Mouse (Mus musculus) lung, postnatal 0 days (tissue): ENCODE results near the gene Selenoi. TPM values are rescaled to one million over a fixed set of nuclear protein-coding genes. Genes with fewer than 3 reads are reported as not detected.

Source experiments
- ATAC-seq: fragments of 200-750 bp; cut with Nextera tagmentation; 2 replicates; pipeline ENCODE4 v1.8.0; 2017; ENCODE audit warnings: moderate library complexity
- DNase-seq: peaks from one replicate; pipeline ENCODE4 v3.0.0-alpha.2; 2016; ENCODE audit warnings: low spot score
- H3K27ac ChIP-seq: fragments of 300-500 bp; sonication (generic); 2 replicates; pipeline ENCODE4 v1.5.1; 2014; ENCODE audit warnings: antibody characterized with exemption, mild to moderate bottlenecking, low read length, mixed read lengths
- H3K27me3 ChIP-seq: fragments of 300-500 bp; sonication (generic); replicated peaks from 2 replicates; pipeline ENCODE4 v1.6.1; 2014; ENCODE audit warnings: low read length, mixed read lengths; ENCODE audit not compliant: insufficient read depth
- H3K36me3 ChIP-seq: fragments of 300-500 bp; sonication (generic); 2 replicates; pipeline ENCODE4 v1.6.1; 2014; ENCODE audit warnings: low read length, mixed read lengths; ENCODE audit not compliant: insufficient read depth
- H3K4me1 ChIP-seq: fragments of 300-500 bp; sonication (generic); 2 replicates; pipeline ENCODE4 v1.6.1; 2014; ENCODE audit warnings: antibody characterized with exemption, low read depth, low read length, mixed read lengths; ENCODE audit not compliant: insufficient read depth
- H3K4me2 ChIP-seq: fragments of 300-500 bp; sonication (generic); replicated peaks from 2 replicates; pipeline ENCODE4 v1.6.1; 2014; ENCODE audit warnings: low read depth, mild to moderate bottlenecking, low read length, moderate library complexity, mixed read lengths
- H3K4me3 ChIP-seq: fragments of 300-500 bp; sonication (generic); 2 replicates; pipeline ENCODE4 v1.5.1; 2014; ENCODE audit warnings: low read depth, low read length
- H3K9ac ChIP-seq: fragments of 300-500 bp; sonication (generic); replicated peaks from 2 replicates; pipeline ENCODE4 v1.6.1; 2014; ENCODE audit warnings: low read depth, mild to moderate bottlenecking
- H3K9me3 ChIP-seq: fragments of 300-500 bp; sonication (generic); 2 replicates; pipeline ENCODE4 v1.6.1; 2016; ENCODE audit warnings: low read length, mixed read lengths
- CTCF ChIP-seq: IDR thresholded peaks from 2 replicates; pipeline ENCODE4 v1.5.1; 2016; ENCODE audit warnings: antibody characterized with exemption, mild to moderate bottlenecking
- EP300 ChIP-seq: IDR thresholded peaks from 2 replicates; pipeline ENCODE4 v1.6.1; 2016; ENCODE audit warnings: antibody characterized with exemption, mild to moderate bottlenecking, control low read depth
- WGBS: fragments of 180-500 bp; shearing (Covaris S2); extraction: QIAGEN DNeasy Blood & Tissue Kit; methylation state at CpG from one replicate; pipeline ENCODE4 v1.1.7; 2014; 5-methylcytosine and 5-hydroxymethylcytosine counted together
- polyA plus RNA-seq: library from polyadenylated mRNA; unstranded; fragments of >200 nt; fragmentation: Nextera tagmentation; extraction: Ambion mirVana; gene quantifications from 2 replicates; pipeline ENCODE4 v1.2.1, GENCODE M21; 2015

Gene Selenoi
- polyA plus RNA-seq, 1 experiment from 2014 or later = 9.4 TPM

- H3K27ac ChIP-seq = no peak overlapping the region
- H3K36me3 ChIP-seq = no peaks in the 10 kb centered on the region
- H3K27me3 ChIP-seq = no peaks in the 10 kb centered on the region
- H3K4me2 ChIP-seq = no peak overlapping the region
- H3K4me1 ChIP-seq = no peaks in the 10 kb centered on the region
- H3K4me3 ChIP-seq = no peak overlapping the region
- H3K9ac ChIP-seq = no peak overlapping the region
- no peaks in the 10 kb centered on the region for H3K9me3 ChIP-seq
- 86% methylated on average over 2 of the region's 2 CpGs for WGBS
- TF ChIP-seq CTCF = no peak
- TF ChIP-seq EP300 = no peak
- DNase-seq (no peak), ATAC-seq (no peak)
Observed at GRCm38 (mm10) chr5:30276361-30276760, 44.0 kb downstream of the Selenoi start.

DNA sequence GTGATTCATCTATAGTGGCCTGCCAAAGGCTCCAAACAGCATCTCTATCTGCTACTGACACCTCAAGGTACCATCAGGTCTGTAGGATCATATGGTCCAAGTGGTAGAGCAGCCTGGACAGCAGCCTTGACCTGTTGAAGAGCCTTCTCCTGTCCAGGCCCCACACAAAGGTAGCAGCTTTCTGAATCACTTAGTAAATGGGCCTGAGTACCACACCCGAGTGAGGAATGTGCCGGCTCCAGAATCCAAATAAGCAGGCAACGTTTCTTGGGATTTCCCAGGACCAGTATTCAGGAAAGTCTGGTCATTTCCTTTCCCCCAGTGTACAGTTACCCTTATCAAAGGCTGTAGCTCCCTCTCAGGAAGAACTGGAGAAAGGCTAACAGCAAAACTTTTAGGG lies 46.6 kb downstream of the Selenoi start:
- Histone ChIP-seq H3K27me3 (no peaks in the 10 kb centered on the region), H3K36me3 (no peaks in the 10 kb centered on the region), H3K4me2 (no peak overlapping the region), H3K27ac (no peak overlapping the region), H3K9ac (no peak overlapping the region), H3K9me3 (no peaks in the 10 kb centered on the region), H3K4me1 (no peaks in the 10 kb centered on the region), H3K4me3 (no peak overlapping the region)
- no peak for TF ChIP-seq CTCF
- no peak for TF ChIP-seq EP300
- DNase-seq = no peak
- 48% methylated on average over 3 of the region's 3 CpGs for WGBS
- no peak for ATAC-seq

DNA sequence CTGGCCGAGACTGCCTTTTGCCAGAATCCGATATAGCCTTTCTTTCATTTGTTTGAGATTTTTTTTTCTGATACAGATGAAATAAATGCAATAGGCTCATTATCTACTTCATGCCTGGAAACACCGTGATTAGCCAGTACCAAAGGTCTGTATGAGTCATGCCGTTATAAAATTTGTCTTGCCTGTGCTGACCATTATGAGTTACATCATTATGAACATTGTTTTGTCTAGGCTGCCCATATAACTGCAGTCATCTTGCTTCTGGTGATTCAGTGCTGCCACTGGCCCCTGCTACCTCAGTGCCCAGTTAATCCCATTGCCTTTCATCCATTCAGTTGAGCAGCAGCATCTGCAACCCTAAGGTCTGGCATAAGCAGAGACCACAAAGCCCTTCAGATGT lies 47.1 kb downstream of the Selenoi start:
- ATAC-seq = no peak
- 88% methylated on average over 4 of the region's 4 CpGs for WGBS
- H3K9ac ChIP-seq = no peak overlapping the region
- H3K27me3 ChIP-seq = no peaks in the 10 kb centered on the region
- TF ChIP-seq EP300 (no peak), CTCF (no peak)
- H3K4me3 ChIP-seq = no peak overlapping the region
- H3K9me3 ChIP-seq = no peaks in the 10 kb centered on the region
- H3K4me1 ChIP-seq = no peaks in the 10 kb centered on the region
- H3K4me2 ChIP-seq = no peak overlapping the region
- DNase-seq = no peak
- no peaks in the 10 kb centered on the region for H3K36me3 ChIP-seq
- H3K27ac ChIP-seq = no peak overlapping the region

GRCm38 (mm10) chr5:30280864-30281263 lies 48.5 kb downstream of the Selenoi start:
- Histone ChIP-seq H3K4me3 (0 out of 2 replicates have a peak overlapping the region, but pooled peaks have one; percentile 5), H3K4me2 (no peak overlapping the region), H3K4me1 (no peaks in the 10 kb centered on the region), H3K27ac (no peak overlapping the region), H3K36me3 (no peaks in the 10 kb centered on the region), H3K9ac (no peak overlapping the region), H3K9me3 (no peaks in the 10 kb centered on the region), H3K27me3 (no peaks in the 10 kb centered on the region)
- no peak for TF ChIP-seq EP300
- no peak for TF ChIP-seq CTCF
- ATAC-seq (no peak), DNase-seq (no peak)
- WGBS = 43% methylated on average over 7 of the region's 9 CpGs

DNA sequence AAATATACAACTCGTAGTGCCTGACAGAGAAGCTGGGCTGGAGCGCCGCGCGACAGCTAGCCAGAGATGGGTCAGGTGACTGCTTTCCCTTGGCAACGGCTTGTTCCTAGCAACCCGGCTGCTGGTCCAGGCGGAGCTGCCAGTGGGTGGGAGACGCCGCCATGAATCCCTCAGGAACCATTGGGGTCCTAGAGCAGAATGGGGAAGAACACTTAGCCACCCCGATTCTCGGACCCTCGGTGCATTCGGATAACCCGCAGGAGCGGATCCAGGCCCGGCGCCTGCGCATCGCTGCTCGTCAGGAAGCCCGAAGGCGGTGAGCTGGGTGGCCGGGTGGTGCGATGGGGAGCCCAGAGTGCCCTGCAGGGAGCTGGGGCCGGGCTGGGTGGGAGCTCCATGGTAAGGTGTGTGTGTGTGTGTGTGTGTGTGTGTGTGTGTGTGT lies 48.9 kb downstream of the Selenoi start, which contains the start of gene Drc1:
Gene Drc1, plus strand, starts transcription at position 98 of the 442 bp plus-strand sequence.
- Histone ChIP-seq H3K9ac (no peak within 1 kb of the TSS), H3K4me2 (peak within 1 kb of the TSS; percentile 37), H3K27ac (no peak within 1 kb of the TSS), H3K36me3 (no peaks in the 10 kb centered on the region), H3K4me1 (no peaks in the 10 kb centered on the region), H3K9me3 (no peaks in the 10 kb centered on the region), H3K4me3 (0 out of 2 replicates have a peak within 1 kb of the TSS, but pooled peaks have one; percentile 5), H3K27me3 (no peaks in the 10 kb centered on the region)
- DNase-seq (peak; percentile 21), ATAC-seq (no peak)
- no peak for TF ChIP-seq EP300
- no peak for TF ChIP-seq CTCF
- 7% methylated on average over 24 of the region's 26 CpGs for WGBS

GRCm38 (mm10) chr5:30285944-30286799 lies 53.8 kb downstream of the Selenoi start:
- ATAC-seq (no peak; the same call in 1 of the 2 replicates), DNase-seq (no peak)
- H3K4me1 ChIP-seq = no peaks in the 10 kb centered on the region
- no peaks in the 10 kb centered on the region for H3K36me3 ChIP-seq
- TF ChIP-seq CTCF (no peak), EP300 (no peak)
- H3K4me2 ChIP-seq = no peak overlapping the region
- no peak overlapping the region for H3K27ac ChIP-seq
- H3K9ac ChIP-seq = no peak overlapping the region
- WGBS = 40% methylated on average over 10 of the region's 10 CpGs
- no peaks in the 10 kb centered on the region for H3K27me3 ChIP-seq
- H3K4me3 ChIP-seq = no peak overlapping the region
- H3K9me3 ChIP-seq = no peaks in the 10 kb centered on the region
